Comparison of ENCODE assay signal across 24 mouse cellular contexts in the genomic region with DNA sequence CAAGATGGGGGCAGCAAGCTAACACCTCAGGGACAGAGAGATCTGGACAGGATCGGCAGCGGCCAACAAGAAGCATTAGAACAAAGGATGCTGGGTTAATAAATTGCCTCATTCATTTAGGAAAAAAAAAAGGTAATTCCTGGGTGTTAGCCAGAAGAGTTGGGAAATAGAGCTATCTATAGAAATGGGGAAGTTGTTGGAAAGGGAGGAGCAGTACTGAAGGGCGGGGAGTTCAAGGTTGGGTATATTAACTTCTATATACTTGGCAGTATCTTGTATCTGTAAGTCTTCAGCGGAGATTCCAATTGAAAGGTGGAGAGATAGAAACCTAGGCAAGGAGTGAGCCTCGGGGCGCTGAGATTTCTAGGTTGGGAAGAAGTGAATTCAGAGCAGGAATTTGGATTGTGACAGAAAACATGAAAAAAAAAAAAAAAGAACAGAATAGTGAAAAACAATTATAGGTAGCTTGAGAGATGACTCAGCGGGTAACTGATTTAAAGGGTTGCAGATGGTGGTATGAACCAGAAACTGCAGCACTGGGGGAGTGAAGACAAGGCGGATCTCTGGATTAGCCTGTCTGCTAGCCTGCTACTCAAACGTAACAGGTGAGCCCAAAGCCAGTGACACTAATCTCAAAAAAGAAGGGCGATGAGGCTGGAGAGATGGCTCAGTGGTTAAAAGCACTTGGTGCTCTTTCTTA. TPM values are rescaled to one million over a fixed set of nuclear protein-coding genes. Genes with fewer than 3 reads are reported as not detected.
DNase-seq lines count a peak whose midpoint lies in the region; ATAC-seq and TF ChIP-seq lines count a peak whose summit lies in the region.
"Had no signal": no experiment of that assay in that cellular context is flagged by ENCODE, and none has a peak within 500 bp of the region (broad histone marks: within the 10 kb centered on the region; RNA-seq: fewer than 3 reads in every experiment).

No protein-coding gene starts in this region.

- H3K27ac ChIP-seq in heart, embryonic 10.5 days: no peak overlapping the region
- peak overlapping the region; percentile 76 for H3K27ac ChIP-seq in bone marrow macrophage, adult 2 months (ENCODE audit: insufficient read depth, low read depth, low read length)
- H3K27ac ChIP-seq in intestine, embryonic 15.5 days: no peak overlapping the region
- H3K27ac ChIP-seq: embryonic facial prominence, embryonic 15.5 days; forebrain, embryonic 10.5 days; limb, embryonic 15.5 days; stomach, postnatal 0 days had no signal

- no peak for TF ChIP-seq CTCF in bone marrow macrophage, adult 2 months (IDR thresholded peaks at IDR 0.05; ENCODE audit: low read depth, low read length)

- no peaks in the 10 kb centered on the region for H3K4me1 ChIP-seq in heart, embryonic 10.5 days
- H3K4me1 ChIP-seq in bone marrow macrophage, adult 2 months (ENCODE audit: control insufficient read depth, insufficient read depth, low read length): peaks cover 52% of the 10 kb centered on the region
- H3K4me1 ChIP-seq in intestine, embryonic 15.5 days (replicated peaks): no peaks in the 10 kb centered on the region
- H3K4me1 ChIP-seq: embryonic facial prominence, embryonic 15.5 days; forebrain, embryonic 10.5 days; limb, embryonic 15.5 days had no signal

- H3K4me3 ChIP-seq in heart, embryonic 10.5 days: no peak overlapping the region
- peak overlapping the region; percentile 34 for H3K4me3 ChIP-seq in bone marrow macrophage, adult 2 months (ENCODE audit: insufficient read depth, low read length)
- H3K4me3 ChIP-seq in intestine, embryonic 15.5 days (replicated peaks): no peak overlapping the region
- H3K4me3 ChIP-seq: embryonic facial prominence, embryonic 15.5 days; forebrain, embryonic 10.5 days; limb, embryonic 15.5 days; megakaryocyte, embryonic 14.5 days had no signal

- intact Hi-C loops in heart, postnatal 10 days (cut with DNase I): no loop called here

- no peak for TF ChIP-seq POLR2A in bone marrow macrophage, adult 2 months (IDR thresholded peaks at IDR 0.05; ENCODE audit: borderline replicate concordance, low read depth, low read length)

- no peaks in the 10 kb centered on the region for H3K9me3 ChIP-seq in heart, embryonic 10.5 days
- no peaks in the 10 kb centered on the region for H3K9me3 ChIP-seq in intestine, embryonic 15.5 days
- H3K9me3 ChIP-seq: embryonic facial prominence, embryonic 15.5 days; forebrain, embryonic 10.5 days; limb, embryonic 15.5 days; megakaryocyte, embryonic 14.5 days had no signal

- peak; percentile 27 for DNase-seq in heart, embryonic 10.5 days (ENCODE audit: low spot score)
- DNase-seq in heart, postnatal 10 days: no peak
- DNase-seq in 416B (ENCODE audit: low read depth): peak; percentile 85
- DNase-seq in spleen, postnatal 14 days (ENCODE audit: low spot score in 2 of 2): no peak
- DNase-seq: adrenal gland, postnatal 10 days; cerebellum, adult 11-12 months; cerebellum, postnatal 14 days; embryo, embryonic 11 days; gastrocnemius, postnatal 25 days; kidney, adult 8-10 months; kidney, postnatal 25 days; liver, postnatal 0 days; midbrain, embryonic 14.5 days; right cerebral cortex, postnatal 25 days; thymus, postnatal 14 days had no signal

- ATAC-seq in monocyte, adult 5-6 weeks (replicated peaks; ENCODE audit: insufficient number of reproducible peaks, low FRiP score, low TSS enrichment, poor library complexity, severe bottlenecking): peak; percentile 88
- no peak for ATAC-seq in intestine, embryonic 15.5 days
- ATAC-seq: liver, postnatal 0 days; Patski had no signal

- H3K36me3 ChIP-seq in heart, embryonic 10.5 days: no peaks in the 10 kb centered on the region
- H3K36me3 ChIP-seq in intestine, embryonic 15.5 days: no peaks in the 10 kb centered on the region
- H3K36me3 ChIP-seq: embryonic facial prominence, embryonic 15.5 days; forebrain, embryonic 10.5 days; limb, embryonic 15.5 days had no signal

- no peak overlapping the region for H3K4me2 ChIP-seq in intestine, embryonic 15.5 days (replicated peaks)
- H3K4me2 ChIP-seq: embryonic facial prominence, embryonic 15.5 days; limb, embryonic 15.5 days had no signal

- no peak overlapping the region for H3K9ac ChIP-seq in intestine, embryonic 15.5 days
- H3K9ac ChIP-seq: embryonic facial prominence, embryonic 15.5 days; limb, embryonic 15.5 days; liver, postnatal 0 days had no signal

- WGBS in heart, embryonic 10.5 days: 87% methylated on average over 10 of the region's 10 CpGs
- 85% methylated on average over 10 of the region's 10 CpGs for WGBS in intestine, embryonic 15.5 days

- H3K27me3 ChIP-seq in heart, embryonic 10.5 days (ENCODE audit: insufficient read depth, poor library complexity, severe bottlenecking): no peaks in the 10 kb centered on the region
- H3K27me3 ChIP-seq in intestine, embryonic 15.5 days (replicated peaks): no peaks in the 10 kb centered on the region
- H3K27me3 ChIP-seq: embryonic facial prominence, embryonic 15.5 days; limb, embryonic 15.5 days; megakaryocyte, embryonic 14.5 days; Patski had no signal

RNA-seq across cellular contexts. Expression of a gene that starts 14.2 kb away (rescaled TPM):
- 24.8 and 32.7 TPM in 2 replicates for polyA plus RNA-seq in heart, embryonic 10.5 days (2016; fragmentation: Nextera tagmentation; extraction: Ambion mirVana)
- total RNA-seq in heart, postnatal 10 days (2021): 1 to 10 TPM; 6.6 to 7.7 TPM
- polyA plus RNA-seq in bone marrow macrophage, adult 2 months (2012; ENCODE audit: insufficient read depth, insufficient read length, missing spikeins): 74.9 and 77.9 TPM in 2 replicates
- 8.2 to 19.8 TPM (median 11.8 TPM) in 3 replicates for total RNA-seq in monocyte, adult 5-6 weeks (2017)
- polyA plus RNA-seq in intestine, embryonic 15.5 days (2015; fragmentation: Nextera tagmentation; extraction: Ambion mirVana): 36.6 and 39.0 TPM in 2 replicates

RNA-seq across cellular contexts. Expression of a gene that starts 37.1 kb away (rescaled TPM):
- polyA plus RNA-seq in heart, embryonic 10.5 days (2016; fragmentation: Nextera tagmentation; extraction: Ambion mirVana): 30.7 and 47.2 TPM in 2 replicates
- total RNA-seq in heart, postnatal 10 days (2021): 100 to 1,000 TPM; 144 to 148 TPM
- 21.4 and 23.0 TPM in 2 replicates for polyA plus RNA-seq in bone marrow macrophage, adult 2 months (2012; ENCODE audit: insufficient read depth, insufficient read length, missing spikeins)
- 8.1 to 17.3 TPM (median 14.7 TPM) in 3 replicates for total RNA-seq in monocyte, adult 5-6 weeks (2017)
- polyA plus RNA-seq in intestine, embryonic 15.5 days (2015; fragmentation: Nextera tagmentation; extraction: Ambion mirVana): 12.1 and 12.2 TPM in 2 replicates

Comparison
In these comparisons a context has a peak if more than half of its experiments do, and no peak if none do; other contexts are left out.
1. DNase-seq: peak in heart, embryonic 10.5 days (single experiment) and 416B (single experiment); none in heart, postnatal 10 days (0 of 2) and spleen, postnatal 14 days (0 of 2).